Mouse (Mus musculus) megakaryocyte, adult 5-6 weeks (primary cell): ENCODE data around the gene Stk40. TPM values are rescaled to one million over a fixed set of nuclear protein-coding genes. Genes with fewer than 3 reads are reported as not detected.

Source experiments
- ATAC-seq: 2 replicates; pipeline ENCODE4 v1.8.0; 2016; ENCODE audit warnings: mild to moderate bottlenecking, inconsistent platforms; ENCODE audit not compliant: poor library complexity, severe bottlenecking
- total RNA-seq, 2 experiments: library from RNA; stranded (forward) in 1 of 2; stranded (reverse) in 1 of 2; fragments of 153-499, 151-499 nt in 1 of 2; fragments of 221-1000, 200-1000 nt in 1 of 2; gene quantifications; 2 replicates each; pipeline versions ENCODE4 v1.2.3 to v1.2.4; 2015 to 2017

The Stk40 gene
- total RNA-seq, 2 experiments from 2014 or later, result 21.4 to 22.5 TPM

DNA sequence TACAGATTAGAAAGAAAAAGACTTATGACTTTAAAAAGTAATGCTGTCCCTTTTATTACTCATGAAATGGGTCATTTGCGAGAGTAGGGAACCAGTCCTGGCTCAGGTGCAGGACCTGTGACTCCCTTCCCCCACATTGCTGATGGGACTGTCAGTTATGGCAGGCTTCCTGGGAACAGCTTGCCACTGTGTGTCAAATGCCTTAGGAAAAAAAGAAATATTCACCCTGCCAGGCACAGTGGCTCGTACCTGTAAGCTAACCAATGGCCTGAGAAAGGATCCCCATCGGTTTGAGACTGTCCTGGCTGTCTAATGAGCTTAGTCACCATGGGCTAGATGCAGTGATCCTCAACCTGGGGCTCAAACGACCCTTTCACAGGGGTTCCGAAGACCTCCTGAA is 16.3 kb downstream of the Stk40 start:
- ATAC-seq, result no peak

GRCm38 (mm10) chr4:126120506-126120905 is 16.7 kb downstream of the Stk40 start:
- no peak for ATAC-seq

- no peak for ATAC-seq
Observed at GRCm38 (mm10) chr4:126123309-126124040, 19.7 kb downstream of the Stk40 start.

- no peak for ATAC-seq
Observed at GRCm38 (mm10) chr4:126130502-126130901, 26.7 kb downstream of the Stk40 start.

- ATAC-seq, result peak; percentile 95
Observed at GRCm38 (mm10) chr4:126131290-126132121, 27.7 kb downstream of the Stk40 start.

GRCm38 (mm10) chr4:126132636-126133264 is 29.0 kb downstream of the Stk40 start:
- ATAC-seq, result no peak

DNA sequence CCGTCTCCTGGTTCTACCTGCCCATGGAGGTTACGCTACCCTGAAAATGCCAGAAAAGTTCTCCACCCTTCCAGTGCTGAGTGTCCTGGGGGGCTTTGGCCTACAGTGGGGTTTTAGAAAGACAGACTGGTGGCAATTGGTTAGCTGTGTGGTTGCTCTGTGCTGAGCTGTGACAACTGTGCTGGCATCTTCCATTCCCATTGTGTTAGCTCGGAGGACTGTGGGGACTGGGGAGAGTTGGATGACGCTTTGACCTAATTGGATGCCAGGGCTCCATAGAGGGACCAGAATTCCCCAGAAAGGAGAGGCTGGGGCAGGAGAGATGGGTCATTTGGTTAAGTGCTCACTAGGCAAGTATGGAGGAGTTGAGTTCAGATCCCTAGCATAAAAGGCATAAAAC is 30.5 kb downstream of the Stk40 start:
- ATAC-seq, result no peak

GRCm38 (mm10) chr4:126134639-126135038 is 30.9 kb downstream of the Stk40 start:
- ATAC-seq, result no peak

DNA sequence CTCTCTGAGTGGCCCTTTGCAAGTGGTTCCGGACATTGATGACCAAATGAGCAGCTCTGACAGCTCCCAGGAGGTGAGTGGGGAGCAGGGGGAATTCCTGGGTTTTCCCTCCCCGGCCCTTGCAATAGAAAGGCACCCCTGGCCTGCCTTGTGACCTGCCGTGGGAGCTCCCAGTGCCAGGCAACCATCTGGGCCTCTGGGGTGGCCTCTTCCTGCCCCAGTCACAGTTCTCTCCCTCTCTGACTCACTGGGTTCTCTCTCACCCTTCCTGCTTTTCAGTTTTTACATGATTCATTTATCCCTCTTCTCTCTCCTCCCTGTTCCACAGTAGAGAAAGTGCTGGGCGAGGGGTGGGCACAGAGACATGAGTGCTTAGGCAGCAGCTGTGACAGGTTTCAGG is 34.0 kb downstream of the Stk40 start:
- no peak for ATAC-seq

GRCm38 (mm10) chr4:126141021-126141420 is 37.3 kb downstream of the Stk40 start:
- no peak for ATAC-seq

- no peak for ATAC-seq
Observed at GRCm38 (mm10) chr4:126145396-126145795, 41.6 kb downstream of the Stk40 start.

GRCm38 (mm10) chr4:126146974-126147532 is 43.3 kb downstream of the Stk40 start:
- no peak for ATAC-seq

DNA sequence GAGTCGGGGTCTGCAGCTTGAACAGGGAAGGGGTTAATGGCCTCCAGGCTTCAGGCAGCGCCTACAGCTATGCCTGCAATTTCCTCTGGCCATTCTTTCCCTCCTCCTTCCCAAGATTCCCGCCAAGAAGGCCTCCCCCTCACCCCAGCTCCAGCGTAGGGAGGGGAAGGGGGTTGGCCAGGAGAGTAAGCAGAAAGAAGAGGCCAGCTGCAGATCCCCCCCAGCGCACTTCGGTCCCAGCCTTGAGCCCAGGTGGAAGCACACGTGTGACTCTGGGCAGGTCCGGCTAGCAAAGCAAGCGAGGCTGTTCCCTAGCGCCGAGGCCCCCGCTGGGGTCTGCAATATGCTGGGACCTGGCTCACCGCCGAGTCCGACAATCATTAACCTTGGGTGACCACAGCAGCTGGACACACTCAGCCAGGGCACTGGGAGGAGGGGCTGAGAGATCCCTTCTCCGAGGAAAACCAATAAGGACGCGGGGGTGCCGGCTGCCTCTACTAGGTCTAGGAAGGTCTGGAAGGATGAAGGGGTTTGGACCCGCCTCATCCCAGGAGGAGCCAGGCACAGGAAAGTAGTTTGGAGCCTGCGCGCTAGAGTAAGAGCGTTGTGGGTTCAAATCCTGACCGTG is 43.9 kb downstream of the Stk40 start, which contains the start of gene Eva1b:
TSS of gene Eva1b (plus strand) at position 212 of the 628 bp plus-strand sequence.
- ATAC-seq, result no peak

DNA sequence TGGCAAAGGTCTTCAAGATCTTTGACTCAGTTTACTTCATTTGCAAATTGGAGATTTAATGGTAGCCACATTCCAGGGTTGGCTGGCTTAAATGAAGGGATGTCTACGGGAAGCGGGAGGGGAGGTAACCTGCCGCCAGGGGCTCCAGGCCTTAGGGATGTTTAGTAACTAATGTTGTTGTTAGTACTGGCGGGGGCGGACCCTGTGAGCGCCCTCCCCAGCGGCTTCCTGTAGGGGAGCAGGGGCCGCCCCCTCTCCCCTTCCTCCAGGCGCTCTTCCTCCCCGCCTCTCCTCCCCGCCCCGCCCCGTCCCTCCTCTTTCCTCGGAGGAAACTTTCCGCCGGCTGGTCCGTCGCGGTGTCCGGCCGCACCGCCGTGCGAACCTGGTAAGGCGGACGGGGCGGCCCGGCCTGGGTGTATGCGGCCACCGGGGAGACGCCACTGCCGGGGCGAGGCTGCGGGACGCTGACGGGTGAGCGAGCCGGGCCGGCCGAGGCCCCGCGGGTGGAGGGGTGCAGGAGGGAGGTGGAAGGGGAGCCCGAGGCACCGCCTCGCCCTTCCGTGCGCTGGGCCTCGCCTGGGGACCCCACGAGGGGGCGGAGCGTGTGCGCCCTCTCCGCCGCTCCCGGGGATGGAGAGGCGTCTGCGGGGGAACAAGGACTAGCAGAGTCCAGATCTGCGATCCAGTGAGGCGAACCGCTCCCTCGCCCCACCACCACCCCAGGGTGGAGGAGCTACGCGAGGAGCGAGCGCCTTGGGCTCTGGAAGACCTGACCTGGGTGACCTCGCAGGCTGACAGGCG is 44.6 kb downstream of the Stk40 start:
- ATAC-seq, result peak; percentile 75

DNA sequence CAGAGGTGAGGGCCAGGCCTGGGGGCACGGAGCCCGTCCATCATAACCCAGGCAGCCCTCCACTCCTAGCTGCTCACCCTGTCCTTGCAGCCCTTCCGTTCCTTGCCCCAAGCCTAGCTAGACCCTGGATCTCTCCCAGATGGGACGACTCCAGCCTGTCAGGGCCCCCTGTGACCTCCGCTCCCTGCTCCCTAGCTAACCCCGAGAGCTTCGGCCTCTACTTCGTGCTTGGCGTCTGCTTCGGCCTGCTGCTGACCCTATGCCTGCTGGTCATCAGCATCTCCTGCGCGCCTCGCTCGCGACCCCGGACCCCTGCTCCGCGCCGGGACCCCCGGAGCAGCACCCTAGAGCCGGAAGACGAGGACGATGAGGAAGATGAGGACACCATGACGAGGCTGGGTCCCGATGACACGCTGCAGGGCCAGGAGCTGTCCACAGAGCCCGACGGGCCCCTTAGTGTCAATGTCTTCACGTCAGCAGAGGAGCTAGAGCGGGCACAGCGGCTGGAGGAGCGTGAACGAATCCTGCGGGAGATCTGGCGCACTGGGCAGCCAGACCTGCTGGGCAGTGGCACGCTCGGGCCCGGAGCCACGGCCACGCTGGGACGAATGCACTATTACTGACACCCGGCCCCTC is 45.4 kb downstream of the Stk40 start:
- no peak for ATAC-seq

GRCm38 (mm10) chr4:126149798-126150197 is 46.0 kb downstream of the Stk40 start:
- ATAC-seq, result no peak

DNA sequence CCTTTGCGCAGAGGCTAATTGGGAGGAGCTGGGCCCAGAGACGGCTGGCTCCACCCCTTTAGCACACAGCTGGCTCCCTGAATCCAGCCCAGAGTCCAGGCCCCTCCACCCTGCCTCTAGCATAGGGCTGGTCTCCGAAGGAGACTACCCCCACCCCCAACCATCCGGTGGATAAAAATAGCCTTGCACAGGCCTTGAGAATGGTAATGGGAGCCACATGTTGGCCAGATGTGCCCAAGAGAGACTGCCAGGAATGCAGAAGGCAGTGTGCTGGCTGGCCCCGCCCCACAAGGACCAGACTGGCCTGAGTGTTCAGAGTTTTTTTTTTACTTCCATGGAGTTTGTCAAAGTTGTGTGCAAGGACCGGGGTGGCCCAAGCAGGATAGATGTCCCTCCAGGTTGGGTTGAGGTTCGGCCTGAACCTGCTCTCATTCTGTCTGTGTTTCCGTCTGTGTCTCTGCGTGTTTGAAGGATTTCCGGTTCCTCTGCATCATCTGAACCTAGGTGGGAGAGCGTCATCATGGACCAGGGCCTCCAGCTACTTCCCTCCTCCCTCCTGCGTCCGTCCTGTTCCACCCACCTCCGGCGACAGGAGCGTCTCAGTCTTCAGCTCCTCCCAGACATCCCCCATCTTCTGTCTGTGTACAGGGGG is 46.7 kb downstream of the Stk40 start:
- ATAC-seq, result no peak

DNA sequence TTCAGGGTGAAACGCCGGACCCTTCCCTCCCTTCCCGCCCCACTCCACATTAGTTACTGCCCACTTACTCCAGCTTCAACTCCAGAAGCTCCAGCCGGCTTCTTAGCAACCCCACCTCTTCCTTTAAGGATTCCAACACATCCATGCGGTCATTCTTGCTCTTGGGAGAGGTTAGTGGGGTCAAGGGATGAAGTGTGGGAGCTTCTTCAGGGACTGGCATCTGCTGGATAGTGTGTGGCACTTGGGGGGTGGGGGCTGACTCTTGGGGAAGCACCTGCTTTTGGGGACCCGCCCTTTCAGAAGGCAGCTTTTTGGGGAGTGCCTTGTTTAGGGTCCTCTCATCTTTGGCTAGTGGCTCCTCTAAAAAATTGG is 47.2 kb downstream of the Stk40 start:
- ATAC-seq, result no peak
